Mouse (Mus musculus): ENCODE measurements around the gene Trim80. TPM values are rescaled to one million over a fixed set of nuclear protein-coding genes. Genes with fewer than 3 reads are reported as not detected.

Trim80 gene
- total RNA-seq, 1 experiment, result 0.31 TPM

DNA sequence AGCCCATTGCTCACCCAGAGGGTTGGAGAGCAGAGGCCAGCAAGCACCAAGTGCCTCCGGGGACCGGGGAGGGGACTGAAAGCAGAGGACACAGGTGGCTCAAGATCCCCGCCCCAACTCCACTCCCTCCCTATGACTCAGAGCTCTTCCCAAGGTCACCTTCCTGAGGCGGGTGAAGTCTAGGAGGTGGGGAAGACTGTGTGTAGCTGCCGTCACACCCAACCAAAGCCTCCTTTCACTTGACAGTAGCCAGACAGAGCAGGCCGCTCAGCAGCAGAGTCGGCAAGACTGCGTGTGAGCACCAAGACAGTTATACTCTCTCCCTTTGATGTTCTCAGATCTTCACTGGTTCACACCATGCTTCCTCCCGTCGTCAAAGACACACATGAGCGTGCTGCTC, 23.1 kb downstream of the Trim80 start:
- in situ Hi-C loops (cut with MboI; ENCODE audit: low sequenced_read_pairs in 2 of 2, unreplicated experiment in 2 of 2), result no loop called here
- no peak overlapping the region for H3K27ac ChIP-seq (ENCODE audit: insufficient read depth, low read depth, low read length, poor library complexity, severe bottlenecking)
- DNase-seq (ENCODE audit: low read depth, low spot score), result no peak
- H3K36me3 ChIP-seq (ENCODE audit: control insufficient read depth, insufficient read depth, low read length, poor library complexity, severe bottlenecking), result no peaks in the 10 kb centered on the region
- no peaks in the 10 kb centered on the region for H3K9me3 ChIP-seq (ENCODE audit: control insufficient read depth, insufficient read depth, low read depth, low read length)
- peaks cover 7 to 29% of the 10 kb centered on the region in 2 experiments for H3K4me1 ChIP-seq (ENCODE audit: control insufficient read depth in 2 of 2, insufficient read depth in 2 of 2, low read length in 2 of 2, poor library complexity in 1 of 2)
- TF ChIP-seq MAFK (IDR thresholded peaks at IDR 0.05; ENCODE audit: insufficient read depth, low read depth, low read length) (no peak), HCFC1 (IDR thresholded peaks at IDR 0.05; ENCODE audit: borderline replicate concordance, insufficient read depth, low read length) (no peak), ZNF384 (IDR thresholded peaks at IDR 0.05; ENCODE audit: low read depth, low read length) (no peak), ZC3H11A (IDR thresholded peaks at IDR 0.05; ENCODE audit: borderline replicate concordance, low read depth, low read length) (no peak), CHD2 (IDR thresholded peaks at IDR 0.05; ENCODE audit: low read depth, low read length) (no peak)
- no peak overlapping the region for H3K4me3 ChIP-seq (ENCODE audit: insufficient read depth in 1 of 2, low read depth in 1 of 2, low read length in 2 of 2, poor library complexity in 1 of 2, severe bottlenecking in 1 of 2)
- H3K9ac ChIP-seq (ENCODE audit: insufficient read depth, low read depth, low read length, poor library complexity, severe bottlenecking), result no peak overlapping the region

- no peak overlapping the region for H3K27ac ChIP-seq (ENCODE audit: insufficient read depth, low read depth, low read length, poor library complexity, severe bottlenecking)
- H3K9ac ChIP-seq (ENCODE audit: insufficient read depth, low read depth, low read length, poor library complexity, severe bottlenecking), result no peak overlapping the region
- H3K4me1 ChIP-seq (ENCODE audit: control insufficient read depth in 2 of 2, insufficient read depth in 2 of 2, low read length in 2 of 2, poor library complexity in 1 of 2), result peaks cover 7 to 33% of the 10 kb centered on the region in 2 experiments
- TF ChIP-seq MAFK (IDR thresholded peaks at IDR 0.05; ENCODE audit: insufficient read depth, low read depth, low read length) (no peak), ZNF384 (IDR thresholded peaks at IDR 0.05; ENCODE audit: low read depth, low read length) (no peak), ZC3H11A (IDR thresholded peaks at IDR 0.05; ENCODE audit: borderline replicate concordance, low read depth, low read length) (no peak), HCFC1 (IDR thresholded peaks at IDR 0.05; ENCODE audit: borderline replicate concordance, insufficient read depth, low read length) (no peak), CHD2 (IDR thresholded peaks at IDR 0.05; ENCODE audit: low read depth, low read length) (no peak)
- in situ Hi-C loops (cut with MboI; ENCODE audit: low sequenced_read_pairs in 2 of 2, unreplicated experiment in 2 of 2), result no loop called here
- H3K4me3 ChIP-seq (ENCODE audit: insufficient read depth in 1 of 2, low read depth in 1 of 2, low read length in 2 of 2, poor library complexity in 1 of 2, severe bottlenecking in 1 of 2), result no peak overlapping the region
- no peak for DNase-seq (ENCODE audit: low read depth, low spot score)
- no peaks in the 10 kb centered on the region for H3K9me3 ChIP-seq (ENCODE audit: control insufficient read depth, insufficient read depth, low read depth, low read length)
- H3K36me3 ChIP-seq (ENCODE audit: control insufficient read depth, insufficient read depth, low read length, poor library complexity, severe bottlenecking), result no peaks in the 10 kb centered on the region
Measured at GRCm38 (mm10) chr11:115464851-115465250, 24.5 kb downstream of the Trim80 start.

DNA sequence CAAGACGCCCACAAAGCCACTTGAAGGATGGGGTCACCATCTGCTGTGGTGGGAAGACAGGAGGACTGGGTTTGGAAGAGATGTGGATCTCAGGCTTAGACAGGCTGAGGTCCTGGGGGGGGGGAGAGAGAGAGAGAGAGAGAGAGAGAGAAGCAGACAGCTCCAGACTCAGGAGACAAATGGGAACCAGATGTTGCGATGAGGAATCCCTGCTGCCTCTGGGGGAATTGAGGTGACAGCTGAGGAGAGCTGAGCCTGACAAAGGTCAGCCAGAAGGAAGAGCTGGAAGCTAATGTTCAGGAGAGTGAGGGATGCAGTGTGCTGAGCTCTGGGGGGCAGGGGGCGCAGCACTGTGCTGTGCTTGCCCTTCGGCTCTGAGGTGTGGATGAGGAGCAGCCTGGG, 26.9 kb downstream of the Trim80 start:
- no peak overlapping the region for H3K27ac ChIP-seq (ENCODE audit: insufficient read depth, low read depth, low read length, poor library complexity, severe bottlenecking)
- TF ChIP-seq HCFC1 (IDR thresholded peaks at IDR 0.05; ENCODE audit: borderline replicate concordance, insufficient read depth, low read length) (no peak), CHD2 (IDR thresholded peaks at IDR 0.05; ENCODE audit: low read depth, low read length) (no peak), MAFK (IDR thresholded peaks at IDR 0.05; ENCODE audit: insufficient read depth, low read depth, low read length) (no peak), ZNF384 (IDR thresholded peaks at IDR 0.05; ENCODE audit: low read depth, low read length) (no peak), ZC3H11A (IDR thresholded peaks at IDR 0.05; ENCODE audit: borderline replicate concordance, low read depth, low read length) (no peak)
- no peaks in the 10 kb centered on the region for H3K9me3 ChIP-seq (ENCODE audit: control insufficient read depth, insufficient read depth, low read depth, low read length)
- no peak overlapping the region for H3K4me3 ChIP-seq (ENCODE audit: insufficient read depth in 1 of 2, low read depth in 1 of 2, low read length in 2 of 2, poor library complexity in 1 of 2, severe bottlenecking in 1 of 2)
- in situ Hi-C loops (cut with MboI; ENCODE audit: low sequenced_read_pairs in 2 of 2, unreplicated experiment in 2 of 2), result no loop called here
- no peak for DNase-seq (ENCODE audit: low read depth, low spot score)
- H3K9ac ChIP-seq (ENCODE audit: insufficient read depth, low read depth, low read length, poor library complexity, severe bottlenecking), result 0 out of 2 replicates have a peak overlapping the region, but pooled peaks have one; percentile 3
- H3K4me1 ChIP-seq (ENCODE audit: control insufficient read depth in 2 of 2, insufficient read depth in 2 of 2, low read length in 2 of 2, poor library complexity in 1 of 2), result peaks cover 7 to 31% of the 10 kb centered on the region in 2 experiments
- H3K36me3 ChIP-seq (ENCODE audit: control insufficient read depth, insufficient read depth, low read length, poor library complexity, severe bottlenecking), result no peaks in the 10 kb centered on the region

DNA sequence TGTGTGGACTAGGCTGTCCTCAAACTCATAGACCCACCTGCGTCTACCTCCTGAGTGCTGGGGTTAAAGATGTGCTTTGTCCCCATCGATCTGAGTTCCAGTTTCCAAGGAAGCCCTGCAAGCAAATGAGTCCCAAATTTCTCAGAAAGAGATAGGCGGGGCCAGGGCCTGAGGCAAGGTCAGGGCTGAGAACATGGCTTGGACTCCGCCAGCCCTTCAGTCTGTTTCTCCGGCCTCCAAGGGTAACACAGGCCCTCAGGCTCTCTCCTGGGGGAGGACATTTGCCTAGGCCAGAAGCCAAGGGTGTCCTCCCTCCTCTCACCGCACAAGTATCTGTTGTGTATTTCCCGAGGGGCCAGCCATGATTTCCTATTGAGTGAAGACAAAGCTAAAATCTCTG, 31.8 kb downstream of the Trim80 start:
- no peaks in the 10 kb centered on the region for H3K36me3 ChIP-seq (ENCODE audit: control insufficient read depth, insufficient read depth, low read length, poor library complexity, severe bottlenecking)
- no peak for TF ChIP-seq ZC3H11A (IDR thresholded peaks at IDR 0.05; ENCODE audit: borderline replicate concordance, low read depth, low read length)
- no peak for TF ChIP-seq ZNF384 (IDR thresholded peaks at IDR 0.05; ENCODE audit: low read depth, low read length)
- no peak for TF ChIP-seq MAFK (IDR thresholded peaks at IDR 0.05; ENCODE audit: insufficient read depth, low read depth, low read length)
- TF ChIP-seq CHD2 (IDR thresholded peaks at IDR 0.05; ENCODE audit: low read depth, low read length), result no peak
- no peak for TF ChIP-seq HCFC1 (IDR thresholded peaks at IDR 0.05; ENCODE audit: borderline replicate concordance, insufficient read depth, low read length)
- DNase-seq (ENCODE audit: low read depth, low spot score), result no peak
- peak overlapping the region; percentile 10; the same call in 1 of the 2 replicates for H3K27ac ChIP-seq (ENCODE audit: insufficient read depth, low read depth, low read length, poor library complexity, severe bottlenecking)
- peak overlapping the region; percentile 15; the same call in 1 of the 2 replicates for H3K9ac ChIP-seq (ENCODE audit: insufficient read depth, low read depth, low read length, poor library complexity, severe bottlenecking)
- H3K9me3 ChIP-seq (ENCODE audit: control insufficient read depth, insufficient read depth, low read depth, low read length), result no peaks in the 10 kb centered on the region
- no peak overlapping the region for H3K4me3 ChIP-seq (ENCODE audit: insufficient read depth in 1 of 2, low read depth in 1 of 2, low read length in 2 of 2, poor library complexity in 1 of 2, severe bottlenecking in 1 of 2)
- peaks cover 4 to 27% of the 10 kb centered on the region in 2 experiments; a peak in 3 of 4 replicates for H3K4me1 ChIP-seq (ENCODE audit: control insufficient read depth in 2 of 2, insufficient read depth in 2 of 2, low read length in 2 of 2, poor library complexity in 1 of 2)
- in situ Hi-C loops (cut with MboI; ENCODE audit: low sequenced_read_pairs in 2 of 2, unreplicated experiment in 2 of 2), result no loop called here

Measured in ES-E14 (cell line).